Mouse (Mus musculus) urinary bladder, adult 18-20 months (tissue): ENCODE data around the gene Eef2.
"Not testable (repeated sequence)": the region's sequence is repeated elsewhere in the genome, so short reads cannot be mapped to it uniquely, and the experiment has no call there.

Experiments used
- DNase-seq, 2 experiments: peaks; one replicate each; pipeline ENCODE4 v3.0.0; 2022; ENCODE audit warnings: low spot score in 2 of 2, mixed read lengths in 2 of 2

Gene Eef2

GRCm38 (mm10) chr10:81179451-81180342 lies 3.3 kb downstream of the Eef2 start:
- DNase-seq = no peak

- no peak for DNase-seq
Measured at GRCm38 (mm10) chr10:81180946-81181345, 4.5 kb downstream of the Eef2 start.

- not testable (repeated sequence) for DNase-seq
Measured at GRCm38 (mm10) chr10:81181860-81182259, 5.4 kb downstream of the Eef2 start.

- peak; percentile 92 to 93 for DNase-seq
Measured at GRCm38 (mm10) chr10:81182336-81183333, 6.2 kb downstream of the Eef2 start, which contains the start of gene Dapk3. TSS of gene Dapk3 (plus strand) at chr10:81183005.

- DNase-seq = no peak
Measured at GRCm38 (mm10) chr10:81183805-81184204, 7.4 kb downstream of the Eef2 start, which contains the start of gene 4930442H23Rik. TSS of gene 4930442H23Rik (minus strand) at chr10:81183849.

GRCm38 (mm10) chr10:81184765-81185164 lies 8.3 kb downstream of the Eef2 start:
- DNase-seq = no peak

GRCm38 (mm10) chr10:81187161-81187560 lies 10.7 kb downstream of the Eef2 start:
- DNase-seq = no peak

GRCm38 (mm10) chr10:81189821-81190220 lies 13.4 kb downstream of the Eef2 start:
- no peak for DNase-seq

- no peak for DNase-seq
Measured at GRCm38 (mm10) chr10:81190236-81190911, 13.9 kb downstream of the Eef2 start.

- DNase-seq = no peak
Measured at GRCm38 (mm10) chr10:81190912-81191321, 14.5 kb downstream of the Eef2 start.

- no peak for DNase-seq
Measured at GRCm38 (mm10) chr10:81191342-81191982, 15.0 kb downstream of the Eef2 start.

GRCm38 (mm10) chr10:81192270-81192967 lies 16.0 kb downstream of the Eef2 start:
- peak; percentile 66 to 79 for DNase-seq

GRCm38 (mm10) chr10:81192968-81193501 lies 16.6 kb downstream of the Eef2 start:
- DNase-seq = no peak

GRCm38 (mm10) chr10:81193991-81194774 lies 17.8 kb downstream of the Eef2 start:
- DNase-seq = no peak

GRCm38 (mm10) chr10:81195300-81195699 lies 18.9 kb downstream of the Eef2 start:
- no peak for DNase-seq

GRCm38 (mm10) chr10:81196470-81197065 lies 20.1 kb downstream of the Eef2 start:
- no peak for DNase-seq

GRCm38 (mm10) chr10:81197305-81197704 lies 20.9 kb downstream of the Eef2 start:
- no peak for DNase-seq

- no peak for DNase-seq
Measured at GRCm38 (mm10) chr10:81198230-81198629, 21.8 kb downstream of the Eef2 start.

- no peak for DNase-seq
Measured at GRCm38 (mm10) chr10:81198990-81199389, 22.6 kb downstream of the Eef2 start.
